Mouse (Mus musculus) inflammation-experienced regulatory T-cells, adult 16 weeks (primary cell): ENCODE results near the gene 2610318N02Rik. TPM values are rescaled to one million over a fixed set of nuclear protein-coding genes. Genes with fewer than 3 reads are reported as not detected.

Experiments used
- polyA plus RNA-seq: library from polyadenylated mRNA; unstranded; fragments of 100-300 nt; shearing (Covaris generic); gene quantifications from one replicate; pipeline ENCODE4 v1.2.1, GENCODE M21; 2017

The 2610318N02Rik gene
- 3.6 TPM for polyA plus RNA-seq

GRCm38 (mm10) chr16:17124871-17125520 is at the start of gene 2610318N02Rik:
Gene 2610318N02Rik, minus strand, starts transcription at chr16:17125167.

GRCm38 (mm10) chr16:17146772-17147235 is 21.8 kb upstream of the 2610318N02Rik start, which contains the start of gene Ccdc116:
Gene Ccdc116, minus strand, starts transcription at chr16:17147229.

GRCm38 (mm10) chr16:17144339-17144738 is 19.4 kb upstream of the 2610318N02Rik start, which contains the start of gene Ydjc:
Gene Ydjc, plus strand, starts transcription at chr16:17144621.

GRCm38 (mm10) chr16:17132089-17132905 is 7.3 kb upstream of the 2610318N02Rik start, which contains the start of gene Sdf2l1:
Gene Sdf2l1, minus strand, starts transcription at chr16:17132383.

GRCm38 (mm10) chr16:17110771-17111743 is 13.9 kb downstream of the 2610318N02Rik start, which contains the start of gene Ppil2:
Gene Ppil2, minus strand, starts transcription at chr16:17111257.

DNA sequence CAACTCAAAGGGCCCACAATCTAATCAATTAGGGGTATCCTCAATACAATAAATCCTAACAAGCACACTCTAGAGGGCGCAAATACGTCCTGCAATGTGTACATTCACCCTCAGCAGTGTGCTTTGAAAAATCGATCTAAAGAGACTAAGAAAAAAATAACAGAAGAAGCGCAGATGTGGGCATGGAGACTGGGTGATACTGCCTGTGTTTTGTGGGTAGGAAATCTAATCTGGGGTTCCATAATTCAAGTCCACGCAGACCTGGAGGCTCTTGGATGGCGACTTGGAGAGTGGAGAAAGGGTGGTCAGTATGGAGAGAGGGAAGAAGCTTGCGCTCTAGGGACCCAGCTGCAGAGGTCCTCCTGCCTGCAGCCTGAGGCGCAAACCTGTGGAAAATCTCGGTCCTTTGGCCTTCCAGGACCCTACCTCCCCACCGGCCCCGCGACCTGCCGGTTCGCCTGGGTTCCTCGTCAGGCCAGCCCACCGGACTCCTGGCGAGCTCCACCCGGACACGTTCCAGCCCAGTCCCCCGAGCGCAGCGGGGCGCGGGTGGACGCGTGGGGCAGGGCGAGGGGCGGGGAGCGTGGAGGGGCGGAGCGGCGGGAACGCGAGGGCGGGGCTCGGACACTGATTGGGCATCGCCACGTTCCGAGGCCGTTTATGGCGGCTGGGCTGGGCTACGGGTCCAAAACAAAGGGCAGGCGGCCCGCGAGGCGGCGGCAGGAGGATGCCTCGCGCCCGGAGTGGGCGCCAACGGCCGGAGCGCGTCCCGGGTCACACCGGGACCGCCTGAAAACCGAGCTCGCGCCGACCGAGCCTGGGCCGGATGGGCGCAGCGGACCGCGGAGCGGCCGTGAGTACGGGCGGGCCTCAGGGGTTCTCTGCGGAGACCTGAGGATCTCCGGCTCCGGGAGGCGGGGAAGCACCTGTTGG is 55.2 kb downstream of the 2610318N02Rik start, which contains the start of gene Ypel1:
Ypel1 (plus strand) TSS at position 186 of the 933 bp plus-strand sequence.

Other genes starting within 250 kb of the 2610318N02Rik start
- gene Ppm1f, start 228.7 kb downstream of the 2610318N02Rik start, polyA plus RNA-seq = 34.6 TPM
- 33.1 TPM for gene Mapk1, start 141.8 kb downstream of the 2610318N02Rik start, polyA plus RNA-seq
- 2.4 TPM for gene Ypel1, start 55.5 kb downstream of the 2610318N02Rik start, polyA plus RNA-seq
- gene Ppil2, start 13.9 kb downstream of the 2610318N02Rik start, polyA plus RNA-seq = 271 TPM
- 49.5 TPM for gene Sdf2l1, start 7.2 kb upstream of the 2610318N02Rik start, polyA plus RNA-seq
- gene Ydjc, start 19.5 kb upstream of the 2610318N02Rik start, polyA plus RNA-seq = 5.2 TPM
- gene Ccdc116, start 22.1 kb upstream of the 2610318N02Rik start, polyA plus RNA-seq = 0.96 TPM
- gene Ube2l3, start 77.5 kb upstream of the 2610318N02Rik start, polyA plus RNA-seq = 311 TPM
- not detected for gene Rimbp3, start 83.4 kb upstream of the 2610318N02Rik start, polyA plus RNA-seq
- 1.9 TPM for gene Hic2, start 108.4 kb upstream of the 2610318N02Rik start, polyA plus RNA-seq
- gene Tmem191c, start 150.9 kb upstream of the 2610318N02Rik start, polyA plus RNA-seq = 155 TPM
- 0.43 TPM for gene Serpind1, start 206.2 kb upstream of the 2610318N02Rik start, polyA plus RNA-seq